14 mouse cellular contexts compared by ENCODE assay signal in genomic region chr17:72179722-72180140, GRCm38 (mm10).
"Had no signal": no experiment of that assay in that cellular context is flagged by ENCODE, and none has a peak within 500 bp of the region (broad histone marks: within the 10 kb centered on the region; RNA-seq: fewer than 3 reads in every experiment).

No protein-coding gene starts in this region.

- H3K4me3 ChIP-seq: kidney, embryonic 15.5 days; limb, embryonic 10.5 days; liver, embryonic 15.5 days; midbrain, embryonic 13.5 days; neural tube, embryonic 12.5 days had no signal

- H3K36me3 ChIP-seq: kidney, embryonic 15.5 days; limb, embryonic 10.5 days; liver, embryonic 15.5 days; midbrain, embryonic 13.5 days; neural tube, embryonic 12.5 days had no signal

- H3K9me3 ChIP-seq: kidney, embryonic 15.5 days; limb, embryonic 10.5 days; liver, embryonic 15.5 days; midbrain, embryonic 13.5 days; neural tube, embryonic 12.5 days had no signal

- H3K27ac ChIP-seq: kidney, embryonic 15.5 days; limb, embryonic 10.5 days; liver, embryonic 15.5 days; midbrain, embryonic 13.5 days; neural tube, embryonic 12.5 days; stomach, postnatal 0 days had no signal

- H3K4me1 ChIP-seq: kidney, embryonic 15.5 days; limb, embryonic 10.5 days; liver, embryonic 15.5 days; neural tube, embryonic 12.5 days had no signal

- H3K27me3 ChIP-seq: kidney, embryonic 15.5 days; liver, embryonic 15.5 days; midbrain, embryonic 13.5 days; neural tube, embryonic 12.5 days had no signal

- H3K9ac ChIP-seq: kidney, embryonic 15.5 days; liver, embryonic 15.5 days; lung, embryonic 14.5 days; midbrain, embryonic 13.5 days; neural tube, embryonic 12.5 days had no signal

- DNase-seq: kidney, postnatal 14 days; lung, embryonic 14.5 days; lung, postnatal 10 days; lung, postnatal 4 days; retina, postnatal 1 day; right cerebral cortex, postnatal 4 days; thymus, postnatal 4 days had no signal

- H3K4me2 ChIP-seq: kidney, embryonic 15.5 days; liver, embryonic 11.5 days; liver, embryonic 15.5 days; lung, embryonic 14.5 days; midbrain, embryonic 13.5 days; neural tube, embryonic 12.5 days had no signal
